Mouse (Mus musculus) liver, embryonic 13.5 days (tissue): ENCODE measurements around the gene Rtraf. TPM values are rescaled to one million over a fixed set of nuclear protein-coding genes. Genes with fewer than 3 reads are reported as not detected.

ENCODE experiments used
- ATAC-seq: fragments of 200-750 bp; cut with Nextera tagmentation; 2 replicates; pipeline ENCODE4 v1.8.0; 2017; ENCODE audit warnings: low read depth, mild to moderate bottlenecking, moderate number of reproducible peaks, moderate library complexity
- DNase-seq: peaks from one replicate; pipeline ENCODE4 v3.0.0; 2022
- H3K27ac ChIP-seq: fragments of 300-500 bp; sonication (generic); 2 replicates; pipeline ENCODE4 v1.5.1; 2015; ENCODE audit warnings: moderate library complexity, mild to moderate bottlenecking, inconsistent platforms
- H3K27me3 ChIP-seq: fragments of 300-500 bp; sonication (generic); 2 replicates; pipeline ENCODE4 v1.6.1; 2015; ENCODE audit warnings: mild to moderate bottlenecking, inconsistent platforms
- H3K36me3 ChIP-seq: fragments of 300-500 bp; sonication (generic); 2 replicates; pipeline ENCODE4 v1.6.1; 2015; ENCODE audit warnings: mild to moderate bottlenecking, inconsistent platforms
- H3K4me1 ChIP-seq: fragments of 300-500 bp; sonication (generic); replicated peaks from 2 replicates; pipeline ENCODE4 v1.6.1; 2015; ENCODE audit warnings: inconsistent platforms
- H3K4me2 ChIP-seq: fragments of 300-500 bp; sonication (generic); 2 replicates; pipeline ENCODE4 v1.6.1; 2015; ENCODE audit warnings: inconsistent platforms, mild to moderate bottlenecking, moderate library complexity
- H3K4me3 ChIP-seq: fragments of 300-500 bp; sonication (generic); replicated peaks from 2 replicates; pipeline ENCODE4 v1.5.1; 2015; ENCODE audit warnings: mild to moderate bottlenecking, inconsistent platforms
- H3K9ac ChIP-seq: fragments of 300-500 bp; sonication (generic); 2 replicates; pipeline ENCODE4 v1.6.1; 2015; ENCODE audit warnings: mild to moderate bottlenecking, inconsistent platforms
- H3K9me3 ChIP-seq: fragments of 300-500 bp; sonication (generic); replicated peaks from 2 replicates; pipeline ENCODE4 v1.6.1; 2016; ENCODE audit warnings: inconsistent platforms
- WGBS: fragments of 180-500 bp; shearing (Covaris S2); methylation state at CpG from one replicate; pipeline ENCODE4 v1.1.7; 2015; ENCODE audit not compliant: insufficient replicate concordance; 5-methylcytosine and 5-hydroxymethylcytosine counted together
- polyA plus RNA-seq: library from polyadenylated mRNA; unstranded; fragments of >200 nt; fragmentation: Nextera tagmentation; extraction: Ambion mirVana; gene quantifications from 2 replicates; pipeline ENCODE4 v1.2.1, GENCODE M21; 2015

Rtraf gene
- polyA plus RNA-seq, 1 experiment from 2014 or later = 113 TPM

DNA sequence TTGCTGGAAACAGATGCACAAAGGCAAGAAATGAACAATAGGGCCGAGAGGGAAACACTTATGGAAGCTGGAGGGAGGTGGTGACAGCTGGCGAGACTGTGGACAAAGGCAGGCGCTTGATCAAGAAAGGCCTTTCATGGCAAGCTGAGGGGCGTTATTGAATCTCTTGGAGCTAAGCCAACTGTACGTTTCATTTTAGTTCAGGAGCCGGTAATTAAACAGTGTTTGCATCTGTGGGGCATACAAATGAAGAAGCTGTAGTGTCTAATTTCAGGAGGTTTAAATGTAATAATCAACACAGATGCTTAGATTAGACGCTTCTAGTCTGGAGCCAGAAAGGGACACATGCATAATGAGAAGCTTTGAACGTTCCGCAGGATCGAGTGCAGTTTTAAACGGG is 1.9 kb upstream of the Rtraf start:
- Histone ChIP-seq H3K9ac (no peak overlapping the region), H3K27me3 (peaks cover 5% of the 10 kb centered on the region; the same call in 1 of the 2 replicates), H3K9me3 (no peaks in the 10 kb centered on the region), H3K27ac (no peak overlapping the region), H3K4me2 (no peak overlapping the region), H3K4me1 (peaks cover 13% of the 10 kb centered on the region), H3K4me3 (no peak overlapping the region), H3K36me3 (peaks cover 12% of the 10 kb centered on the region)
- DNase-seq = no peak
- WGBS = 73% methylated on average over 11 of the region's 11 CpGs
- no peak for ATAC-seq

DNA sequence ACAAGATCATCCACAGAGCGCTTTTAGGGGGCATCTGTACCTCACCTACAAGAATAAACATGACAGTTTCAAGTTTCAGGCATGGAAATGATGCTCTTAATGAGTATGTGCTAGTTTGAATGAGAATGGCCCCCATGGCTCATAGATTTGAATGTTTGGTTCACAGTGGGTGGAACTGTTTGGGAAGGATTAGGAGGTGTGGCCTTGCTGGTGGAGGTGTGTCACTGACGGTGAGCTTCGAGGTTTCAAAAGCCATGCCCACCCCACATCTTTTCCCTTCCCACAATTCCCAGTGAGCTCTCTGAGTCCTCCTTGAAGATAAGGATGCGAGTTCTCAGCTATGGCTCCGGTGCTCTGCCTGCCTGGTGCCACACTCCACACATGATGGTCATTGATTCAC is 1.9 kb downstream of the Rtraf start:
- H3K9ac ChIP-seq = no peak overlapping the region
- H3K4me3 ChIP-seq = 0 out of 2 replicates have a peak overlapping the region, but pooled peaks have one; percentile 4
- no peaks in the 10 kb centered on the region for H3K27me3 ChIP-seq
- H3K27ac ChIP-seq = no peak overlapping the region
- H3K4me1 ChIP-seq = peaks cover 15% of the 10 kb centered on the region
- no peak overlapping the region for H3K4me2 ChIP-seq
- DNase-seq (no peak), ATAC-seq (no peak)
- no peaks in the 10 kb centered on the region for H3K9me3 ChIP-seq
- peaks cover 30% of the 10 kb centered on the region for H3K36me3 ChIP-seq
- 92% methylated on average over 5 of the region's 5 CpGs for WGBS

DNA sequence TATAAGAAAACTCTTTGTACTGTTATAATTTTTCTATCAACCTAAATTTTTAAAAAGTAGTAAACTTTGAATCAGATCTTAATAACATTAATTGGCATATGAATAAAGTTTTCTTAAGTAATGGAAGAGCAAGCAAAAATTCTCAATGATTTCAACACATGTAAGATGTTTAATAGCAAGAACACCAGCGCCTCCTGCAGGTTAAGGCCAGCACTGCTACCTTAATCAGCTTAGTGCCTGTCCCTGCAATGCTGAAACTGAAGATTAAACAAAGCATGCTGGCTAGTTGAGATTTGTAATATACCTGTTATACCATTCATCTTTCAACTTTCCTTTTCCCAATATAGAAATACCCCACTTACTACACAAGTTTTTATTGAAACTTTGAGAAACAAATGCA is 5.7 kb downstream of the Rtraf start:
- Histone ChIP-seq H3K4me2 (no peak overlapping the region), H3K9ac (no peak overlapping the region), H3K27ac (no peak overlapping the region), H3K4me3 (no peak overlapping the region), H3K27me3 (no peaks in the 10 kb centered on the region), H3K4me1 (peaks cover 8% of the 10 kb centered on the region), H3K9me3 (no peaks in the 10 kb centered on the region), H3K36me3 (peaks cover 60% of the 10 kb centered on the region)
- DNase-seq = peak; percentile 55
- no peak for ATAC-seq
- WGBS = 2% methylated on average over 1 of the region's 1 CpGs

DNA sequence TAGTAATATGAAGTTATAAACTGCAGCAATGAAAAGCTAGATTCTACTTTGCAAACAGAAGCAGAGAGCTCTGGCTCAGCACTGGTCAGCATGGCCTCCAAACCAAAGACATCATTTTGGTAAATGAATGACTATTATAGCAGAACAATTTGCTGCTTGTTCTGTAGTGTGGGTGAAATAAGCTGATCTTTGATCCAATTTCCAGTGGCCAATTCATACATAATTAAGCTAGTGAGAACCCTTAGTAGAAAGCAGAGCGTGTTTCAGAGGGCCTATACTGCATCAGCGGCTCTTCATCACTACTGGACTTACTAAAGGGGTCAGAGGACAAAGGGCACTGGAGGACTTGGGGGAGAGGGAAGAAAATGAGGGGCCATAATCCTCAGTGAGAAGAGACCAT is 10.6 kb downstream of the Rtraf start:
- Histone ChIP-seq H3K36me3 (peaks cover 62% of the 10 kb centered on the region), H3K4me3 (no peak overlapping the region), H3K9me3 (no peaks in the 10 kb centered on the region), H3K4me2 (no peak overlapping the region), H3K27ac (no peak overlapping the region), H3K9ac (no peak overlapping the region), H3K27me3 (no peaks in the 10 kb centered on the region), H3K4me1 (no peaks in the 10 kb centered on the region)
- no peak for ATAC-seq
- no peak for DNase-seq
- WGBS = 82% methylated on average over 2 of the region's 2 CpGs

DNA sequence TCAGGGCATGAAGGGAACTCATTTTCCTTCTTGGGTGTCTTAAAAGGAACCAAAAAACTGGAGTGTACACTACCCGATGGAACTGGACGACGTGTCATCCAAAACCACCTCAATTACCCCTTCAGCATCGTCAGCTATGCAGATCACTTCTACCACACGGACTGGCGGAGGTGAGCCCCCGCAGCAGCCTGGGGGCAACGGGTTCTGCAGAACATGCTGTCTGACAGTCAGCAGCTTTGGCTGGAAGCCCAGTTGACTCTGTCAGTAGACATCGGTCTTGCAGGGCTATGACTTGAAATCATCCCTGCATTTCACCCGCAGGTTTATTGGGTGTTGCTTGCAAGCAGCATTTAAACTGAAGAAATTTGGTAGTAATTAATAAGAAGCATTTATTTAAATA is 13.7 kb downstream of the Rtraf start:
- Histone ChIP-seq H3K27me3 (no peaks in the 10 kb centered on the region), H3K9me3 (no peaks in the 10 kb centered on the region), H3K4me1 (no peaks in the 10 kb centered on the region), H3K27ac (no peak overlapping the region), H3K4me3 (no peak overlapping the region), H3K9ac (no peak overlapping the region), H3K4me2 (no peak overlapping the region), H3K36me3 (peaks cover 43% of the 10 kb centered on the region)
- no peak for DNase-seq
- no peak for ATAC-seq
- 71% methylated on average over 10 of the region's 10 CpGs for WGBS

DNA sequence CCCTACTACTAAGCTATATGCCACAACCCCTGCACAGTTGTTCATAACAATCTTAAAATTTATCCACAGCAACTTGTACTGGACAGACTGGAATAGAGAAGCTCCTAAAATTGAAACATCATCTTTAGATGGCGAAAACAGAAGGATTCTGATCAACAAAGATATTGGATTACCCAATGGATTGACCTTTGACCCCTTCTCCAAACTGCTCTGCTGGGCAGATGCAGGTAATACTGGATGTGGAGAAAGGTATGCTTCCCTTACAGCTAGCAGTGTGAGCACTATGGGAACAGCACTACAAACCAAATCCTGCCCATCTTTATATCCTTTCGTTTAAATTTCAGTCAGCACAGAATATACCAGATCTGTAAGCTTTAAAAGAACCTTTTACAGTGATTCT is 15.8 kb downstream of the Rtraf start:
- no peaks in the 10 kb centered on the region for H3K27me3 ChIP-seq
- peaks cover 12% of the 10 kb centered on the region for H3K4me1 ChIP-seq
- H3K9me3 ChIP-seq = no peaks in the 10 kb centered on the region
- no peak overlapping the region for H3K4me2 ChIP-seq
- ATAC-seq = no peak
- DNase-seq = no peak
- WGBS = 70% methylated on average over 2 of the region's 2 CpGs
- H3K4me3 ChIP-seq = no peak overlapping the region
- H3K9ac ChIP-seq = no peak overlapping the region
- no peak overlapping the region for H3K27ac ChIP-seq
- peaks cover 29% of the 10 kb centered on the region for H3K36me3 ChIP-seq

DNA sequence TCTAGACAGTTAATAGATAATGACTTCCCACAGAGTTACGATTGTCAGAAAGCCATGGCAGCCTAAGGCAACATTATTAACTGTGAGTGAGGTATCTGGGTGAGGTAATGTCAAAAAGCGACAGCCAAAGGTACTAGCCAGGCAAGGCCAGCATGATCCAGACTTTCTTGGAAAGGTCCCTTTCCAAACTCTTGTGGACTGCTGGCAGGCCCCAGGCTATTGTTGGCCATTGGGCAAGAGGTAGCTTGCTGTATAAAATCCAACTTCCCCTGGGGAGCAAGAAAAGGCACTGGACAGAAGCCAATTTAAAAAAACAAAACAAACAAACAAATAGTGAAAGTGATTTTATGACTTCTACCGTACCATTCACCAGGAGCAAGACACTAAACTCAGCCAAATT is 16.3 kb downstream of the Rtraf start:
- ATAC-seq (no peak), DNase-seq (no peak)
- no peak overlapping the region for H3K4me3 ChIP-seq

DNA sequence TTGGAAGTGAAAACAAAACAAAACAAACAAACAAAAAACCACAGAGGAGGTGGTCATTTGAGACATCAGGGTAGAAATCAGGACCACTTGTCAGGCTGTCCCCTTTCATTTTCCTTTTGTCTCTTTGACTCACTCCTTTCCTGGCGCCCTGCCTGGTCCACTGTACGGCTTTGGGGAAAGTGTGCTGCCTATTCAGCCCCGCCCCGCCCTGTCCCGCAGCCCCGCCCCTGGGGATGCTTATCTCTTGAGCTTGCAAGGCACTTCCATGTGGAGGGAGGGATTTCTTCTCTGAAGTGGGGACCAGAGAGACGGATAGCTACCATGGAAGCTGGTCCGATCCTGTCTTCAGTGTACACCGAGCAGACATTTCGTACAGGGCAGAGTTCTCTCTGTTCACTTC is 20.0 kb downstream of the Rtraf start:
- Histone ChIP-seq H3K27ac (no peak overlapping the region), H3K4me1 (peaks cover 13% of the 10 kb centered on the region), H3K27me3 (no peaks in the 10 kb centered on the region), H3K9ac (no peak overlapping the region), H3K4me2 (no peak overlapping the region), H3K36me3 (0 out of 2 replicates have a peak, but pooled peaks cover 2% of the 10 kb centered on the region), H3K4me3 (no peak overlapping the region), H3K9me3 (no peaks in the 10 kb centered on the region)
- peak; percentile 66 for ATAC-seq
- DNase-seq = no peak
- WGBS = 36% methylated on average over 10 of the region's 10 CpGs

More for the DNA sequence above, 16.3 kb downstream of the Rtraf start:
- Histone ChIP-seq H3K9me3 (no peaks in the 10 kb centered on the region), H3K27ac (no peak overlapping the region), H3K27me3 (no peaks in the 10 kb centered on the region), H3K4me1 (peaks cover 13% of the 10 kb centered on the region), H3K9ac (no peak overlapping the region), H3K36me3 (peaks cover 25% of the 10 kb centered on the region), H3K4me2 (no peak overlapping the region)
- whole genome bisulfite sequencing = 75% methylated on average over 3 of the region's 3 CpGs

DNA sequence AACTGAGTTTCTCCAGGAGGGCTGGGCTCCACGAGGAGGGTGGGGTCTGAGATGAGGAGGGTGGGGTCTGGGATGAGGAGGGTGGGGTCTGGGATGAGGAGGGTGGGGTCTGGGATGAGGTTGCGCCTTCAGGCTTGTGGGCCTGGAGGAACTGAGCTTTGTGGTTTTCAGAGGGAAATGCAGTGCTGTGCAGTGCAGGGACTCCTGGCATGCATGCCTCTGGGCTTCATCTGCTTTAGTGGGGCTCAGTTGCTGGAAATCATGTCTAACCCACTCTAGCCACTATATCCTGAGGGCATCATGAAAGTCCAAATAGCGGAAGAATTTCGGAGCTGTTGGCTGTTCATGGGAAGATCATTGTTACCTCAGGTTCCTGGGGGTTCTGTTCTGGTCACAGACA is 20.4 kb downstream of the Rtraf start:
- ATAC-seq = no peak
- no peak overlapping the region for H3K27ac ChIP-seq
- 36% methylated on average over 4 of the region's 4 CpGs for WGBS
- H3K9ac ChIP-seq = no peak overlapping the region
- H3K27me3 ChIP-seq = no peaks in the 10 kb centered on the region
- H3K4me3 ChIP-seq = no peak overlapping the region
- 0 out of 2 replicates have a peak, but pooled peaks cover 2% of the 10 kb centered on the region for H3K36me3 ChIP-seq
- H3K4me2 ChIP-seq = no peak overlapping the region
- H3K9me3 ChIP-seq = no peaks in the 10 kb centered on the region
- H3K4me1 ChIP-seq = peaks cover 13% of the 10 kb centered on the region
- DNase-seq = no peak

DNA sequence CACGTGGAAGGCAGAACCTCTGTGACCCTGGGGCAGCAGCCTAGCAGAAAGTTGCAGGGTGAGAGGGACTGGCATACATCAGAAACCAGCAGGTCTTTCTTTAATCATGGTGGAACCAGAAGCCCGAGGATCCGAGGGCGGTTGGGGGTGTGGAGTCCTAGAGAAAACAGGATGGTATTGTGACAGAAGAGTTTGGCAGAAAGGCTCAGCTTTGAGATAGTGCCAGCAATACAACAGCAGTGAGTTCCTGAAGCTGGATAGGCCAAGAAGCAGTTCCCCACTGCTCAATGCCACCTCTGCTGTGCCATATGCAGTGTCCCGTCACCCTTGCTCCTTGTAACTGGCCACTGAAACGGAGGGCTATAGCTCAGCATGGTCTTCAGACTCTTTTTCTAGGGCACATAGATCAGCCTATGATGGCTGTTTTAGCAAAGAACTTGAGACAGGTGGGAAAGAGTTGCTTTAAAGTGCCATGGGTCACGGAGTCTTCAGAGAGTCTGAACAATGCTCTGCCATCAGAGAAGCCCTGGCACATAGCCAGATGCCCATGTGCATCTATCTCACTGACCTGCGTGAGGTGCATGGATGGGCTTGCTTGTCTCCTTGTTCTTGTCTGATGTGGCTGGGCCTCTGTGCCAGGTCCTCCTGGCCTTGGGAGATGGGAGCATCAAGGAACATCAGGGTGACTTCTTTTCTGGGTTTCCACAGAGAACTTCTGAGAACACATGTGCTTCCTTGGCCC is 22.0 kb downstream of the Rtraf start:
- H3K27me3 ChIP-seq = no peaks in the 10 kb centered on the region
- H3K4me1 ChIP-seq = peaks cover 21% of the 10 kb centered on the region
- ATAC-seq (no peak), DNase-seq (no peak)
- 74% methylated on average over 8 of the region's 8 CpGs for WGBS
- H3K4me3 ChIP-seq = no peak overlapping the region
- no peak overlapping the region for H3K4me2 ChIP-seq
- H3K9ac ChIP-seq = no peak overlapping the region
- H3K27ac ChIP-seq = no peak overlapping the region
- H3K9me3 ChIP-seq = no peaks in the 10 kb centered on the region
- 0 out of 2 replicates have a peak, but pooled peaks cover 2% of the 10 kb centered on the region for H3K36me3 ChIP-seq

DNA sequence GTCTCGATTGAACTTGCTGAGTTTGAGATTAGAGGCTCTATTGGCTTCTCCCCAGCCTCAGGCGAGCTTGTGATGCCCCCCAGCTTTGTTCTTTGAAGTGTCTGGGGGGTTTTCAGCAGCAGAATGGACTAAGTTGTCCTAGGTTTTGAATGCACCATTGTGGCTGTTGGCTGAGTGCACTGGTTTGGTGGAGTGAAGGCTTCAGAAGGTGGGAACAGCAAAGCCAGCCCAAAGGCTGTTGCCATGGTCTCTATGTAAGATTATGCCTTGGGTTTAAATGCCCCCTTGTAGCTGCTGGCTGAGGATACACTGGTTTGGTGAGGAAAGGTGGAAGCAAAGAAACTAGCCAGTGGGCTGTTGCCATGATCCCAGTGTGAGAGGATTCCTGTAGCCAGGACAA is 23.1 kb downstream of the Rtraf start:
- WGBS = 9% methylated on average over 2 of the region's 2 CpGs
- Histone ChIP-seq H3K4me3 (no peak overlapping the region), H3K4me1 (peaks cover 31% of the 10 kb centered on the region), H3K27ac (no peak overlapping the region), H3K36me3 (no peaks in the 10 kb centered on the region), H3K9ac (no peak overlapping the region), H3K27me3 (no peaks in the 10 kb centered on the region), H3K9me3 (no peaks in the 10 kb centered on the region), H3K4me2 (no peak overlapping the region)
- DNase-seq = no peak
- no peak for ATAC-seq
